Mouse (Mus musculus) left cerebral cortex, adult 11 months (tissue): ENCODE measurements around the gene Wdr90.

ENCODE experiments used
- DNase-seq: peaks from one replicate; pipeline ENCODE4 v3.0.0; 2022; ENCODE audit warnings: low spot score

Wdr90 gene

DNA sequence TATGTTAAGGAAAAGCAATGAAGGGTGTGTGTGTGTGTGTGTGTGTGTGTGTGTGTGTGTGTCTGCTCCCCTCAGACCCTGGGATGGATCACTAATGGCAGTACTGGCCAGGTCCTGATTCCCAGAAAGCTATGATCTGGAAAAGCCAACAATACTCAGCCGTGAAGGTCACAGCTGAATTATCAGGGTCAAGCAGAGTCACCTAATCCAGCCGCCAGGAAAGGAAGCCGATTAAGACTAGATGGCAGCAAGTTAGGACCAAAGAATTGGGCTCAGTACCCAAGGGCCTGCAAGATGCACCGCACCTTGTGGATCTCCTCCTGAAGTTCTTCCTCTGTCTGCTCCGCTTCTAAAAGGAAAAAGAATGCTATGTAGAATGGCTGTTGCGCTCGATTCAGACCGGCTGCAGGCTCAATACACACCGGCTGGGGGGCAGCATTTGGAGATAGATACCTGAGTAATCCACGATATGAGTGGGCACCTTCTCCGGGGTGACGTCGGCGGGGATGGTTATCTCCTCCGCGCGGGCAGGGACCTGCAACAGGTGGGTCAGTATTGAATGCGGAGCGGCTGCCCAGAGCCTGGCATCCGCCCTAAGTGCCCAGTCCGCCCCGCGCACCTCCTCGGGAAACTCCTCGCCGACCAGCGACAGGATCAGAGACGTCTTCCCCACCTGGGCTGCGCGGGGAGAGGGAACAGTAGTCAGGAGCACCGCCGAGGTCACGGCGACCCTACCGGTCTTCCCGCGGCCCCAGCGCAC, 17.5 kb downstream of the Wdr90 start:
- no peak for DNase-seq

DNA sequence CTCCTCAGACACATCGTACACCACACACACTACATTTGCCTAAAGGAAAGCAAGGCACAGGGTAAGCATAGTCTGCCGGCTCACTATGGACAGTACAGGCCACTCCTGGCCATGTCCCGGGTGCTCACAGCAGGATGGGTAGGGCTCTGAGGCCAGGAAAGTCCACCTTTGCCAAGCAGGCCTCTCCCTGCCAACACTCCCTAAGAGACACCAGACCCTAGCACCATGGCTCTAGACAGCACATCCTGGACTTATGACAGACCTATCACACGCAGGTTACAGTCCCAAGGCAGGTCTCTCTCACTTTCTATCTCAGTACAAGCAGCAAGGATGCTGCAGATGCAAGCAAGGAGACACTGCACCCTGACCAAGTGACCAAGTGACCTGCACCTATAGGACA, 18.2 kb downstream of the Wdr90 start:
- DNase-seq, result no peak

DNA sequence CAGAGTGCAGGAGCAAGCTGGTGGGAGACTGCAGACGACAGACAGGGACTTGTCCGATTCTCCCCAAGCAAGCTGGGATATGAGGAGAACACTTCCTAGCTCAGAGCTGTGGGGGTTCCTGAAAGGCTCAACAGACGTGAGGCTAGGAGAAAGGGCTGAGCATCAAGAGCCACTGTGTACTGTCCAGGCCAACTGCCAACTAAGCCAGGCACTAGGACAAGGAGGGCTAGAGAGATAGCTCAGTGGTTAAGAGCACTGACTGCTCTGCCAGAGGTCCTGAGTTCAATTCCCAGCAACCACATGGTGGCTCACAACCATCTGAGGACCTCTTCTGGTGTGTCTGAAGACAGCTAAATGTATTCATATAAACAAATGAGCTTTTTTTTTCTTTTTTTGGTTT, 18.8 kb downstream of the Wdr90 start:
- DNase-seq, result no peak

DNA sequence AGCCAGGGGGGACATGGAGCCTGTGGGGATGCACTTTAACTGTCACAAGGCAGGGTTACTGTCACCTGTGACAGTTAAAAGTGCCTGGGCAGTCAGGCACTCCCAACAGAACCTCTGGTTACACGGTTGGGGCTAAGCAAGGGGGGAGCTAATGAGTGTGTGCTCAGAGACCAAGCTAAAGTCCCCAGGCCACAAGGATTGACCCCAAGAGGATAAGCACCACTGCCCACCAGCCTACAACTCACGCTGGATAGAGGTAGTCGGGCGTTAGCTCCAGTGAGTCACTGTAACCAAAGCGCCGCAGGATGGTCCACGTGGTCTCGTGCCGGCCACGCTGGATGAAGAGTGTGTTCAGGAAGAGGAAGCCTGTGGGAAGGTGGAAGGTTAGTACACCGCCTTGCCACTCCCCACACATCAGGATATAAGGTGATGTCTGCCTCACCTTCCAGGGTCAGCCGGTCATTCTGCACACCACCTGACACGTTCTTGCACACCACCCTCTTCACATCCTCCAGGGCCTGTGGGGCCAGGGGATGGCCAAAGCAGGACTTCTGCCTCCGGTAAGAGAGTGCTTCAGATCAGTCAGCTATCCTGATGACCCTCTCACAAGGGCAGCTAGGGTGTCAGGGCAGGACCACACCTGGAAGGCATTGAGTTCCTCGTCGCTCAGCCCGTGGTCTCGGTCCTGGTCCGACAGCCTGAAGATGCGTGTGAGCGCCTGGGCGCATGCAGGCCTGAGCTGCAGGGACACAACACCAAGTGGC, 20.0 kb downstream of the Wdr90 start, which contains the start of gene Gm20683:
Gm20683 (minus strand) TSS at position 647 of the 764 bp plus-strand sequence.
- no peak for DNase-seq

DNA sequence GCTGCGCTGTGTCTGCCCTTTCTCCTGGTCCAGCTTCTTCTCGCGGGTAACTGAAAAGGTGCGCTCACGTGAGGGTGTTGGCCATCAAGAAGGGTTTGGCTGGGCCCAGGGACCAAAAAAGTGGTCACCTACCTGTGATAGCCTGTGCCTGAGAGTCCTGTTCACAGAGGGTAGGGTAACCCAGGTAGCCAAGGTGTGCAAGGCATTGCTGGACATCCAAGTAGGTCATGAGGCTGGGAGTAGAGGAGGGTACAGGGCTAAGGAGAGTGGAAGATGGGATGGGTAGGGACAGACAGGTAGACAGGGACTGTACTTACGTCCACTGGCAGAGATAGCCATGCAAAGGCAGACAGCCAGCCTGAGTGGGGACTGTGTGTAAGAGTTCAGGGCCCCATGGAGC, 20.8 kb downstream of the Wdr90 start:
- DNase-seq, result no peak

DNA sequence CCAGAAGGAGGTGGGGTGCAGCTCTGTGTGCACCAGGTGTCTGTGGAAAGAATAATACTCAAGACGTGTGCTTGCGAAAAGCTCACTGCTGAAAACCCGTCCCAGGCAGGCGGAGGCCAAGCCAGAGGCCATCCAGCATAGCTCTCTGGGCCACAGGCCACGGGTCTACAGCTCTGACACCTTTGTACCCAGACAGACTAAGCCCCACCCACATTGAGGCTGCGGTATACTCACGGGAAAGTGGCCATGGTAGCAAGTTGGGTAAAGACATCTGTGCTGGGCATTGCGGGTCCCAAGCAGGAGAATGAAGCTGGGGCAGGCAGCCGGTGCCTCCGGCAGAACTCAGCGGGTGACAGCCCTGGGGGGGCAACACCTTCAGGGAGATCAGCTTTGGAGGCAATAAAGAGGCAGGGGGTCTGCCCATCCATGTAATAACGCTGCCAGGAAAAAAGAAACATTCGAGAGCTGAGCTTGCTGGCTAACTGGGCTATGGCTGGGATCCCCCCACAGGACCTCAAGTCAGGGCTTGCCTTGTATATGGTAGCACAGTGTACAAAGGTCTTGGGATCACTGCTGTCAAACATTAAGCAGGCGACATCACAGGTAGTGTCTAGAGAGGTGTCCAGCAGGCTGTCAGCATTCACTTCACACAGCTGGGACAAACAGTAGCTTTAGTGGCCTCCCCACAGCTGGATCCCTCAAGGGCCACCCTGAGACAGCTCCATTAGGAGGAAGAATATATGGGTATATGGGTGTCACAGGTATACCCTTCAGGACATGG, 21.7 kb downstream of the Wdr90 start:
- no peak for DNase-seq

DNA sequence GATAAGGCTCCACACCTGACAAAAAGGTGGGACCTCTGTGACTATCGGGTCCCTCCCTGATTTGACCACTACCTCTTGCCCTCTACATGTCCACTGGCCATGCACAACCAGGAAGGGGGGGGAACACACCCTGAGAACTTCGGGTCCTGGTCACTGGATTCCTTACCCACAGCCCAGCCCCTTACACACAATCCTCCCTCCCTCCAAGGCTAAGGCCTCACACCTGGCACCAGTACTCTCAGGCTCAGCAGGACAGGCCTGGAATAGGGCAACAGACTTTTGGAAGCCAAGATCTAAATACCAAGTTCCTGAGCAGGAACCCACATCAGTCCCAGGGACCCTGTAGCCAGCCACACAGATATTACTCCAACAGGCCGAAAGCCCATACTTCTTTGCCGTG, 22.4 kb downstream of the Wdr90 start:
- DNase-seq, result no peak

DNA sequence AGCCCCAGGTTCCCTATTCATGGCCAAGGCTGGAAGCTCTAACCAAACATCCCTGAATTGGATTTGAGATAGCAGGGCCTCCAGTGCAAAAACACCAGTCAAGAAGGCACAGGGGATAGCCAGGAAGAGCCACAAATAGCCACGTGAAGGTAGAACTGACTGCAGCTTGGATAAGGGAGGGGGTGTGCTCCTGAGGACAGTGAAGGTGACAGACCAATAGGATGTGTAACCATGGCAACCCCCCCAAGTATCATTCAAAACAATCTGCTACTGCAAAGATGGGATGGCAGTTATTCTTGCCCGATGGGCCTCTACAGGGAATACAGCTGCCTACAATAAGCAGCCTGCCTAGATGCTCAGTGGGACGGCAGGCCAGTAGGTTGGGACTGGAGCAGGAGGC, 23.8 kb downstream of the Wdr90 start:
- DNase-seq, result no peak

DNA sequence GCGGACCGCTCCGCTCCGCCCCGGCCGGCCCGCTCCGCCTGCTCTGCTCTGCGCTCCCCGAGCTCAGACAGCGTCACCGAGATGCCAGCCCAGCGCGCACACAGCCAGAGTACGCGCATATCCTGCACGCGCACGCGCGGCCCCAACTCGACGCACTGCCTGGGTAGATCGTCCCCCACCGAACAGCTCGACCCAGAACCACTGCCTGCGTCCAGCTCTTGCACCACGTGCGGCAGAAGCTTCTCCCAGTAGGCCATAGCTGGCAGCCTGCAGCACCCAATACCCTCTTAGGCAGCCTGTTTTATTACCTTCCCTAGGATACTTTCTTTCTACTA, 24.3 kb downstream of the Wdr90 start, which contains the start of gene Rhbdl1:
Rhbdl1 (minus strand) TSS at position 220 of the 335 bp plus-strand sequence.
- peak; percentile 81 for DNase-seq

DNA sequence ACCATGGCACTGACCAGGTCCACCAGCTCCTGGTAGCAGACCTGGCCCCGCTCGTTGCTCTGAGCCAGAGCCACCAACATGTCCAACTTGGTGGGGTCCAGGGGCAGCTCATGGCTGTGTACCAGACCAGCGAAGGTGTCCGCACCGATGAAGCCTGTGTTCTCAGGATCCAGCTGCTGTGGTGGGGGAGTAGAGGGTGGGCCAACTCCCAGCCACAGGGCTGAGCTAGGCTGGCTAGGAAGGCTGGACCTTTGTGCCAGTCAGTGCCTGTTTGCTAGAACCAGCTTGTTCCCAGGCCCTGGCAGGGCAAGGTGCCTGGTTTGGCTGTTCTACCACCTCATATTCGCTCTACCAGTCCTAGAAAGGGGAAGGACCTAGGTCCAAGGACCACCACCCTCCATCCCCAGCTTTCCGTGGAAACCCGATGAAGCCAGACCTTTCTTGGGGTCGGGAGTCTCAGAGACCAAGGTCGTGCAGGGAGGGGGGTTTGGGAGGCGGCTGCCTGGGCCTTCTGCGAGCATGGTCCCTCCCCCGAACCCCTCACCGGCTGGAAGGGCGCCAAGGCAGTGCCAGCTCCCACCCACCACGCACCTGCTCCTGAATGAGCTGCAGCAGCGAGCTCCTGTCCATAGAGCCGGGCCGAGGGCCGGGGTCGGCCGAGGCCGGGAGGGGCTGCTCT, 24.8 kb downstream of the Wdr90 start:
- DNase-seq, result no peak

DNA sequence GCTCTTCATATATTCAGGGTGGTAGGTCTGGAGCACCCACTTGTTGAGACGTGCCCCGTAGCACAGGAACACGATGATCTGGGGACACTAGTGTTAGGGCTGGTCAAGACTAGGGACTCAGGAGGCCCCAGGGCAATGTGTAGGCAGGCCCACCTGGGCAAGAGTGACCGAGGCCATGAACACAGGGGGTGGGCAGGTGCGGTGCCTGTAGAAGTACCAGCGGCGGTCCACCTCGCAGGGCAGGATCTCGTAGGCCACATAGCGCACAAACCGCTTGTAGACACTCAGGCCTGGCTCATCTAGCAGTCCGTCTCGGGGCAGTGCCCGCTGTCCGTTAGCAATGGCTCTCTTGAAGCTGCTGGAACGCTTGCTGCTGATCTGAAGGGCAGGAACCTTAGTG, 25.5 kb downstream of the Wdr90 start:
- no peak for DNase-seq

DNA sequence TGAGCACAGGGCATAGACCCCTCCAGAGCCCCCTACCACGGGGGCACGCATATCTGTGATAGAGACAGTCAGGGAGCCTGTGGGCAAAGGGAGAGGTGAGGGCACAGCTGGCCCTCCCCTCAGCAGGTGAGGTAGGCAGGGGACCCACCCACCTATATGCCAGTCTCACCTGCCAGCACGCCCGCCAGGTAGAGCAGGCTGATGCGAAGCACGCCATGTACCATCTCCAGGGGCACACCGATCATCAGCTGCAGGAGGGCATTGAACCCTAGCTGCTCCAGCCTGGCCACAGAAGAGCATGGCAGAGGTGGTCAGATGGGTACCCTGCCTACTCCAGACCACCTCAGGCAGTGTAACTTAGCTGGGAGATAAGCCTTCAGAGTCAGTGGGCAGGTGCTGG, 26.0 kb downstream of the Wdr90 start:
- DNase-seq, result no peak

DNA sequence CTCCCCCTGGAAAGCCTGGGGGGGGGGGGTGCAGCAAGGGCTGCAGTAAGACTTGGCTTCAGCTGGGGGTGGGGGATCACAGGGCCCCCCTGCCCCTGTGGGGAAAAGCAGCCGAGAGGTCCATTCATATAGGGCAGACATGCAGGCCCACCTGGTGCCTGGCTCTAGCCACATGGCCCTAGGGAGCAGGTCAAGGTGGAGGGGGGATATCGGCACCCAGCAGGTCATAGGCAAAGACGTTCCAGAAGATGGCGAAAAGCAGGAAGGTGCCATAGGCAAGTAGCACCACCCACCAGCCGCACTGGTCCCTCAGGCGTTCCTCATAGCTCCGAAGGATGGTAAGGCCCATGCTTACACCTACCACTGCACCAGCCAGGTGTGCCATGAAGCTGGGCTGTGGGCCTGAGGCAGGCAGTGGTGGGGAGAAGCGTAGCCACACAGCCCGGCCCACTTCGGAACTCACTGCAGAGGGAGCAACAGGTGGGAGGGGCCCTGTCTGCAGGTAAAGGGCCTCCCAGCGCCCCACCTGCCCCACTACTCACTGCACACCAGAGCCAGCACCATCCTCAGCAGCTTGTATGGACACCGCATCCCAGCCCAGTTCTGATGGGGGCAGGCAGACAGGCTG, 26.6 kb downstream of the Wdr90 start:
- DNase-seq, result no peak

DNA sequence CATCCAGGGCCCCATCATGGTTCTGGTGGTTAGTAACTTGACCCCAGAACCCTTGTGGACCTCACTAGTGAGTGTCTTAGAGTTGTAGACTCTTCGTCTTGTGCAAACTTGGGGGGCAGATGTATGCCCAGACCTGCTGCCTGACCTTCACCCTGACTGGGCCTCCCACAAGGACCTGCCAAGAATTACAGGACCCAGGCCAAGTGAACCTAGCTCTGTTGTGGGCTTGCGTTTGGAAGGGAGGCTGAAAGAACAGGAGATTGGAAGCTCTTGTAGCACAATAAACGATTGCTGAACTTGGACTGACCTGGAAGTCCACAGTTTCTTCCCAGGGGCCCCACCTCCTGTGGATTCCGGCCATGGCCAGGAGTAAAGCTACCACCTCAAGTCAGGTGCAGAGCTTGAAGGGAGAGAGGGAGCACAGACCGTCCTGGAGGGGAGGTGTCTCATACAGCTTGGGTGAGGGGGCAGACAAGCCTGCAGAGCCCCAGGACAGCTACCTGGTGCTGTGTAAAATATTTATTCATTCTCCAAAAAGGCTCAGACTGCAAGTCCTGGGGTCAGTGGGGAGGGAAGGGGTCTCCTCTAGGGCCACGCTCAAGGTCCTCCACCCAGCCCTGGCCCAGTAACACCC, 27.2 kb downstream of the Wdr90 start:
- DNase-seq, result no peak

DNA sequence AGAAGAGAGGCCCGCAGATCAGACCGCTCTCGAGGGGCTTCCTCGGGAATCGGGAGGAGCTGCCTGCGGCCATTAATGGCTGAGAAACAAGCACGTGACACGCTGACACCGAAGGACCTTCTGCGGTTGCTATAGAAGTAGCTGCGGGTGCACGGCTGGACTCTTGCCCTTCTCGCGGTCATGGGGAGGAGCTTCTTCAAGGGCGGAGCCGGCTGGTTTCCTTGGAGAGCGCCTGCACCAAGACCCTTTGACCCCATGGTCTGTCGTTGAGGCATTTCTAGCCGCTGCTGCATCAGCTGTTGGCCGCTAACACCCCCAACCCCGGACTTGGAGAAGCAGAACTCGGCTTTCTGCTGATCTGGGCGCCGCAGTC, 28.0 kb downstream of the Wdr90 start, which contains the start of gene Stub1:
Stub1 (minus strand) TSS at position 114 of the 373 bp plus-strand sequence.
- peak; percentile 82 for DNase-seq

DNA sequence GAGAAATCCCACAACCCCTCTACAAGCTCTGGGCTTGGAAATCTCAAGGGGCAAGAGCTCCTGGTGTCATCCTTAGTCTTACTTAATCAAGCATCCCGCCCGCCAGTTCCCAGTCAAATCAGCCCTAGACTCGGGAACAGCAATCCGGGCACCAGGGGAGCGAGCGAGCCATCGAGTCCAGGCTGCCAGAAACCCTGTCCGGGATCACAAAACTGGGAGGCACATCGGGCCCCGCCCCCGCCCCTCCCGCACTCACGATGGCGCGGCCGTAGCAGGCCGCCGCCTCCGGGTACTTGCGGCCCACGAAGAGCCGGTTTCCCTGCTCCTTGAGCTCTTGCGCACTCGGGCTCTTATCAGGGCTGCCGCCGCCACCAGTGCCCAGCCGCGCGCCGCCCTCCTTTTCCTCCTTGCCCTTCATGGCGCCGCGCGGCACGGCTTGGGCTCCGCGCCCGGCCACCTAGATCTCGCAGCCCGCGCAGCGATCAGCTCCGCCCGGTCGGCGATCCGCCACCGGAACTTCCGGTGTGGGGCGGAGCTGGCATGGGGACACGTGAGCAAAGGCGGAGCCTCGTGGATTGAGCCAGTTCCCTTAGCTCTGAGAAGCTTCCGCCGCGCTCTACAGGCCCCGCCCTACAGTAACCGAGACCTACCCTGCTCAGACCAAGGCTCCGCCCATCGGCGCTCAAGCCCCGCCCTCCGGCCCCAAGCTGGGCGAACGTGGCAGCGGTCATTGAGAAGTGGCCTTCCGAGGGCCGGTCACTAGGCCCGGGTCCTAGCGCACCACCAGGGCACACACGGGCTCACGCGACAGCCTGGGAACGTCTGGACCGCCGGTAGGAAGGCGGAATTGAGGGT, 28.6 kb downstream of the Wdr90 start:
- DNase-seq, result peak; percentile 99

DNA sequence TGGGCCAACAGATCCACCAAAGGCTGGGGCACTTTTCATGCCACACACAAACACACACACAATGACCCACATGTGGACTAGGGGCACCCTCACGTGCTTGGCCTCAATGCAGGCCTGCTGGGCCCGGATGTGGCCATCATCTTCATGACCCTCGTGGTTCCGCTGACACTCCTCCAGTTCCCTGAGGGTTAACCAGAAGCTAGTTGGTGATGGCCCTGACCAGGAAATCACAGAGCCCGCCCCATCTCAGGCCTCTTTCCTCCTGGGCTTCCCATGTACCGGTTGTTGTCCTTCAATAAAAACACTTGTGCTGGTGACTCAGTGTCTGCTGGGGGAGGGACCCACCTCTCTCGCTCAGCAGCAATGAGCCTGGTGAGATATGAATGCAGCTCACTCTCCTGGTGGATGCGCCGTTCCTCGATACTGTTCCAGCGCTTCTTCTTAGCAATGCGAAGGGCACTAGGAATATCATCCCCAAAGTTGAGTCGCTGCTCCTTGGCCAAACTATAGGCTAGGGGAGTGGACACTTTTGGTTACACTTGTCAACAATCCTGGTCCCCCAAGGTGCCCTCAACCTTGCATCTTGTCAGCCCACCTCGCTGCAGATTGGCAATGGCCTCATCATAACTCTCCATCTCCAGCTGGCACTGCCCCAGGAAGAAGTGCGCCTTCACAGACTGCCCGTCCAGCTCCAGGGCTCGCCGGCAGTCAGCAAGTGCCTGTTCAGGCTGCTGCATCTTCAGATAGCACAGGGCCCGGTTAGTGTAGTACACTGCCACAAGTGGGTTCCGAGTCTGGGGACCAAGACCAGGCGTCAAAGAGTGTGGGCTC, 29.6 kb downstream of the Wdr90 start:
- DNase-seq, result no peak

DNA sequence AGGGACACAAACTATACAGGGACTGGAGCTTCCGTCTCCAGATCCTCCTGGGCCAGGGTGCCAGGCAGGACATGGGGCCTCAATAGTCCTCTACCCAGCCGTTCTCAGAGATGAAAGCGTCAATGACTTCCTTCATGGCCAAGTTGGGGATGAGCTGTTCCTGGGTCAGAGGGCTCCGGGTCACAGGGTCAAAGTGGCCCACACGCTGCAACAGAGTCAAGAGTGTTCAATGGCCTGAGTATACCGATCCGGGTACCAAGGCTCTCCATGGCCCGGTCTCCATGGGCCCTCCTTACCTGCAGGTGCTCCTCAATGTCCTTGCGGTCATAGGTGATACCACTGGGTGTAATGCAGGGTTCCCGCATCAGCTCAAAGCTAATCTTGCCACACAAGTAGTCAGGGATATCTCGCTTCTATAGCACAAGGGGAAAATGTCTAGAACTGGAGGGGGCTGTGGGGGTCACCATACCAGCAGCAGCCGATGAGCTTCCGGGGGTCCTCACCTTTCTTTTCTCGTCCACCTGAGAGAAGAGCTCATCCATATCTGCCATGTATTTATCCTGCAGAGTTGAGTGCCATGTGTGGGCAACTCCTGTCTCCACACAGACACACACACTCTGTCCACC, 30.4 kb downstream of the Wdr90 start:
- no peak for DNase-seq

DNA sequence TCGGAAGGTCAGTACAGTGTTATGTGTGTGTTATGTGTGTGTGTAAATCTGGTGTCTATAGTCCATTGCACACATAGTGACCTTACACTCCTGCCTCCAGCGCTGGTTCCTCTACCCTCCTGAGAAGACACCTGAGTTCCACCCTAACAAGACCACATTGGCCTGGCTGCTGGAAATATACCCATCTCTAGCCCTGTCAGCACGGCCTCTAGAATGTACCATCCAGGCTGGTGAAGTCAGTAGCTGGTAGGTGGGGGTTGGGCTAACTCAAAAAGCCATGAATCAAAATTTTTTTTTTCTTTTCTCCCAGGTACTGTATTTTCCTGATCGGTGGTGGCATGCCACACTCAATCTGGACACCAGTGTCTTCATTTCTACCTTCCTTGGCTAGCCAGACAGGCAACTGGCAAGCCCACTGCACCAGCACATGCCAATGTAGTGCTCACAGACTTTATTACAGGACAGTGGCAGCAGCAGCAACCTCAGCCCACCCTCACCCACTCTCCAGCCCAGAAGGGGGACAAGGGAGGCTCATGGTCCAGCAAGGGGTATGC, 31.0 kb downstream of the Wdr90 start:
- no peak for DNase-seq
